Mouse (Mus musculus) cerebellum, postnatal 14 days (tissue): ENCODE data around the gene Phactr4.
"Not testable (repeated sequence)": the region's sequence is repeated elsewhere in the genome, so short reads cannot be mapped to it uniquely, and the experiment has no call there.

Experiments used
- DNase-seq, 2 experiments: peaks; one replicate each; pipeline ENCODE4 v3.0.0; 2021; ENCODE audit warnings: mixed read lengths in 2 of 2

Gene Phactr4

DNA sequence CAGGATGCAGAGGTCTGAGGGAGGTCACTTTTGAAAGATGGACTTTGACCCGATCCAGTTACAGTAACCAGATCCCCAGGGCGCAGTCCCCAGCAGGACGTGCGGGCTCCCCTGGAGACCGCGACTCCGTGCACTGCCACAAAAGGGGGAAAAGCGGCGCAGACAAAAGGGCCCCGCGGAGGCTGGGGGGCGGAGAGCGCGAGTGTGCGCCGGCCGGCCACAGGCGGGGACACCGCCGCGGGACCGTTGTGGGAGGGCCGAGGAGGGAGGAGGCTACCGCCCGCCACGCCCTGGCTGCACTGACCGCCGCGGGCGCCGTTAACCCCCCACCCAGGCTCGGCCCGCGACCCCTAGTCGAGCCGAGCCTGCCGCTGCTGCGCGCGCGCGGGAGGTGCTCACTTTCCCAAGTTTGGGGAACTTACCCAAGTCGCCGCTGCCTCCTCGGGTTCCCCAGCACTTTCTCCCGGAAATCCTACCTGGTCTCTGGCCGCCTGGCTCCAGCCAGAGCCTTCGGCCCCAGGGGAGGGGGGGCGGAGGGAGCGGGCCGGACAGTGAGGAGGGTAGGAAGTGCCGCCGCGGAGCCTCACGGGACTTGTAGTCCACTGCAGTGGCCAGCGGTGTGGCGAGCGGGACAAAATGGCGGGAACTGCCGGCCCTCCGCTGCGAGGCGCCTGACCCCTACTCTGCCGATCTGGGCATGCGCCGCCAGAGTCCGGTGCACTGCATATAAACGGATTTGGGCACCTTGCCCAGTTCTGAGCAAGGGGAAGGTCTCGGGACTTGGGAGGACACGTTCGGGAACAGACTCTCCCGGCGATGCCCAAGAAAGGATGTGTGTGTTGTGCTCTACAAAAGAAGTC lies at the start of gene Phactr4:
TSS of gene Phactr4 (minus strand) at position 567 of the 860 bp plus-strand sequence.
- peak; percentile 93 to 95 for DNase-seq

DNA sequence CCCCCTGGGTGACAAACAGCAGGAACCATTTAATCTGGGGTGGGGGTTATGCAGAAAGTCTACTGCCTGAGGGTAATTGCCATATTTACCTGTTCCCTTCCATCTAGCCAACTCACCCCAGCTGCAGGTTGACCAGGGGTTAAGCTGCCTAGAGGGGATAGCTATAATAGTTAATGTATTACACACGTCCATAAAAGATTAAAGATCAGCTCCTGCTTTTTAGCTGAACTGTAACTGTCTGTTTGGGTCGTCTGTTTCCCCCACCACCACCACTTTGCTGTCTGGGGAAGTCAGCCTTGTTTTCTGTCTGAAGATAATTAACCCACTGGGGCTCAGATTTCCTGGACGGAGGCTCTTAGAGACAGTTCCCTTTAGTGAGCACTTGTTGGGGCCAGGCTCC lies 47.6 kb upstream of the Phactr4 start:
- no peak for DNase-seq

DNA sequence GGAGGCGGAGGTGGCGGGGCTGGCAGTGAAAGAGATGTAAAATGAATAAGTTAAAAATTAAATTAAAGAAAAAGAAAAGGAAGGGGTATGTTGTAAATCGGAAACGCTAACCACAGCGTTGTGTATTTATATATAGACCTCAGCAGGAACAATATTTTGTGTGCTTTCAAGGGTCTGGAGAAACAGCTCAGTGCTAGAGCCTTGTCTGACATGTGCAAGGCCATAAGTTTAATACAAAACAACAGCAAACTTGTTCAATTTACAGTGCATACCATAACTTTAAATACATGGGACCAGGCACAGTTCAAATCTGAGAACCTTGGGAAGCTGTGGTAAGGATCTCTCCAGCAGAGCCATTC lies 41.9 kb upstream of the Phactr4 start:
- no peak for DNase-seq

DNA sequence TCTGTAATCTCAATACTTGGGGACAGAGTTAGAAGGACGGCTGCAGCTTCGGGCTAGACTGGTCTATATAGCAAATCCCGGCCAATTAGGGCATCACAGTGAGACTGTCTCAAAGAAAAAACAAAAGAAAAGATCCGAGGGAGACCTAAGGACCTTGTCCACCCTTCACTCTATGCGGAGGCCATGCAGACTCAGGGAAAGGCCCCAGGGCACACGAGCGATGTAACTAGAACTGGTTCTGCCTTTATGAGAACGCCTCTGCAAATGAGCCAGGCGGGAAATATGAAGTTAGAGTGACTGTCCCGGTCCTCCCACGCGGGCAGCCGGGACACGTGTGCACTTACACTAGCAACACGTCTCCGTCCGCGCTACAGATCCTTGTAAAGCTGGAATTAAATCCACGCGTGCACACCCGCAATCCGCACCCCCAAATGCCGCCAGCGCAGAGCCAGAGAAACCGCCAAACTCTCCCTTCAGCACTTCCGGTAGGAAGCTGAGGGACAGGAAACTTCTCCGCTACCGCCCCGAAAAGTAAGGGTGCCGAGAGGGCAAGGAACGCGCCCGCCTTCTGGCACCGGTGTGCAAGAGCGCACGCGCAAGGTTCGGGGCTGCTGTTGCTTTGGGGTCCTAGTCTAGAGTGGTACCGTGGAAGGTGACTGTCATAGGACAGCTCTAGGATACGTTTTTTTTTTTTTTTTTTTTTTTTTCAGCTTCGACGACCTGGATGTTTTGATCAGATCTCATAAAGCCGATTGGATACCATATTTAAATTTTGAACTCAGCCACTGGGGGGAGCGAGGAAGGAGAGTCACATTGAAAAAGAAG lies 41.4 kb upstream of the Phactr4 start, which contains the start of gene Med18:
TSS of gene Med18 (minus strand) at position 492 of the 825 bp plus-strand sequence.
- peak; percentile 93 to 95 for DNase-seq

DNA sequence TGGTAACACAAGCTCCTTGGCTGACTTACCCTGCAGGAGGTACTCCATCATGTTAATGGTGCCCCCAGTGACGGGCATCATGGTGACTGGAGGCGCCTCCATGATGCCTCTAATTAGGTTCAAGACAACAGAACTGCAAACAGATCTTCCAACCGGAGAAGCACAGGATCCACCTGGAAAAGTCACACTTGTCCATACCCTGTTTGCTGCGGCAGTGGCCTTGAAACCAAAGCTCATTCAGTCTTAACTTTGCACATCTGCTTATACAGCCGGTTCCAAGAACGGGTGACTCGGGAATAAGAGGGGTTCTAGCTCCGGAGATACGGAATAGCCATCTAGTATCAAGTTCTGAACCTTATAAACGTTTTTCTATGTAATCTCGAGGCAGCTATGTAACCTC lies 40.5 kb upstream of the Phactr4 start:
- DNase-seq: peak in 1 of 2 experiments; percentile 6

DNA sequence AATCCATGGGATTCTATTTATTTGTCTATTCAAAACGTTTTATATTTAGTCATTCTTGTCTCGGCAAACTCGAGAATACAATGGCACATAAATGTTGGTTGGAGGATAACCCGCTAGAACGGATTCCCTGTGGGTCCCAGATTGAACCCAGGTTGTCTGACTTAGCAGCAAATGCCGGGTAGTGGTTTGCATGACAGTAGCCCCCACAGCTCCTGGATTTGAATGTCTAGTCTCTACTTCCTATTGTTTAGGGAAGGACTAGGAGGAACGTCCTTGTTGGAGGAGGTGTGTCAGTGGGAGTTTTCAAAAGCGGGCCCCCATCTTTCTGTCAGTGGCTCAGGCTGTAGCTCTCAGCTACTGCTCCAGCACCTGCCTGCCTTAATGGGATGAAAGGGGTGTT lies 37.9 kb upstream of the Phactr4 start:
- DNase-seq: no peak

DNA sequence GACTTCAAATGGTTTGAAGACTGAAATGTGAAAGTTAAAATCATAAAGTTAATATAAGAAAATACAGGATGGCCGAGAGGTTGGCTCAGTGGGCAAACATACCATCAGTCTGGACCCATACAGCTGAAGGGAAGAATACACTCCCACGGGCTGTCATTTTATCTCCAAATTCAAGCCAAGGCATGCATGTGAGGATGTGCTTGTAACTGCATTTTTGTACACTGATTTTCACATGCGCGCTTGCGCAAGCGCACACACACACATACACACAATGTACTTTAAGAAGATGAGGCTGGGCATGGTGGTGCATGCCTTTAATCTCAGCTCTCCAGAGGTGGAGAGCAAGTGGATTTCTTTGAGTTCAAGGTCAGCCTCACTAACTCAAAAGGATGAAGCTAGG lies 33.3 kb upstream of the Phactr4 start:
- DNase-seq: no peak

DNA sequence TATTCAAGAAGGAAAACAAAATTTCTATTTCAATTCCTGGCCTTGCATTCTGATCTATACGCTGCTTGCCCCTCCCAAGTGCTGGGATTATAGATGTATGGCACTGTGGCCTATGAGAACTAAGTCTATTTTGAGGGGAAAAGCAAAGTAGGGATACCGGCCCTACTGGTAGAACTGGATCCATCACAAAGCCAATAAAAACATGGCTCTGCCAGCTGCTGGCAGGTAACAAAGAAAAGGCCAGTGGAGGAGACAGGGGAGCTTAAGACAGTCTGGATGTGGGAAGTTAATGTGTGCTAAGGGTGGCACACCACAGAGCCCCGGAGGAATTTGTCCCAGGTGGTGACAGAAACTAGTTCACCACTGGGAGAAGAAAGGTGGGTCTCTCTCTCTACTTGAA lies 32.9 kb upstream of the Phactr4 start:
- no peak for DNase-seq

DNA sequence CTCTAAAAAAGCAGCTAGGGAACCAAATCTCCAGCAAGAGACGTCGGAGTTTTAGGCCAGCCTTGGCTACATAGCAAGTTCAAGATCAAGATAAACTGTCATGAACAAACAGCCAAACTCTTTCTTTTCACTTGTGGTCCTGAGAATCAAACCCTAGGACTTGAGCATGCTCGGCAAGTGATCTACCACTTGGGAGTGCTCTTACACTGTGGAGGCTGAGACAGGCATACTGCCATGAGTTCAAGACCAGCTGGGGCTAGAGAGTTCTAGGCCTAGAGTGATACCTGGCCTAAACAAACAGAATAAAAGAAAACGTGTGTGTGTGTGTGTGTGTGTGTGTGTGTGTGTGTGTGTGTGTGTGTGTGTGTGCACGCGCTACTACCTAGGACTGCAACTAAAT lies 31.9 kb upstream of the Phactr4 start:
- no peak for DNase-seq

DNA sequence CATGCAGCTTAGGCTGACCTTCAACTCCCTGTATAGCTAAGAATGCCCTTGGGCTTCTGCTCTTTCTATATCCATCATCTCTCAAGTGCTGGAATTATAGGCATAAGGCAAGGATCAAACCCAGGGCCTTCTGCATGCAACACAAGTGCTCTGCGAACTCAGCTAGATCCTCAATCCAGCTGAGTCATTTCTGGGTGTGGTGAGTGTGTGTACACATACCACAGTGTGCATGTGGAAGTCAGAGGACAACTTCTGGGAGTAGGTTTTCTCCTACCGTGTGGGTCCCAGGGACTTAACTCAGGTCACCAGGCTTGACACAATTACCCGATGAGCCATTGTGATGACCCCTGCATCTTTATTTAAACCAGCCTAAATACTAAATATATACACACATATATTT lies 27.5 kb upstream of the Phactr4 start:
- DNase-seq: no peak

DNA sequence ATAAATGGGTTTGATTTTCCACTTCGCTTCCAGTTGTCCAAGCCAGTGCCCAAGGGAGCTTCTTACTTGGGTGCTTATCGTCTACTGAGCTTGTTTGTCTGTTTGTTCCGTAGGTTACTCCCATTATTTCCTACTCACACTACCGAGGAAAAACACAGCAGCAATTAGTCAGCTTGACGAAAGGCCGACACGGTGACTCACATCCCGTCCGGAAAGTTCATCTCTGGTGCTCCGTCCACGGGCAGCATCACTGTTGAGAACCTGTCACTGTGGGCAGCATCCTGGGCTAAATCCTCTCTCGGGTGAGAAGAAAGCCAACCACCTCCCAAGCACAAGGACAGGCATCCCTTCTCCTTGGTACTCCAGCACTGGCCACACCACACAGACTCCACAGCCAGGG lies 23.8 kb upstream of the Phactr4 start:
- DNase-seq: no peak

DNA sequence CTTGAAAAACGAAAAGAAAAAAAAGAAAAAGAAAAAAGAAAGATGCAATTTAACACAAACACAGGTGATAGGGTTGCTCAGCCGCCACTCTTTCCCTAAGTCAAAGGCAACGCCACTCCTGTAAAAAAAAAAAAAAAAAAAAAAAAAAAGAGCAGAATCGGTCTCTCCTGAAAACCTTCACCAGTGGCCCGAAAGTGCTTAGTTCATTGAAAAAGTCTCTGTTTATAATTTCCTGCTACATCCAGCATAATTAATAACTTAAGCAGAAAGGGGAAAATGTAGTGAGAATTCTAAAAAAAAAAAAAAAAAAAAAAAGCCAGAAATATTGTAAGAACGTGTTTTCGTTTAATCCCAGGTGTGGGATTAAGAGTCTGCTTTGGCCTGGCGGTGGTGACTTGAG lies 22.2 kb upstream of the Phactr4 start:
- no peak for DNase-seq

DNA sequence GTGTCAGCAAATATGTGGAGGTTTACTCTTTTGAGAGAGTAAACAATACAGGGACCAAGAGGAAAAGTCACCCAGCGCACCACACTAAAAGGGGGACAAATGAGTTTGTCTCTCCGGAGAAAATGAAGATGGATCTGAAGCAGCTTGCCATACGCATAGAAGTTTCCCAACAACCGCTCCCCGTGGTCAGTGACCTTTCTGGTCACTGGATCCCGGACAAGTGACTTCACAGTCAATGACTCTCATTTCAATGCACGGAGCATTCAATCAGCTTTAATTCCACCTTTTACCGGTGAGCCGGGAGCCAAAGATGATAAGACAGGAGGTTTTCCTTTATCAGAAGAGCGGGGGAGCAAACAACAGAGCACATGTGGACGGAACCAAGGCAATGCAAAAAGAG lies 15.6 kb upstream of the Phactr4 start:
- no peak for DNase-seq

DNA sequence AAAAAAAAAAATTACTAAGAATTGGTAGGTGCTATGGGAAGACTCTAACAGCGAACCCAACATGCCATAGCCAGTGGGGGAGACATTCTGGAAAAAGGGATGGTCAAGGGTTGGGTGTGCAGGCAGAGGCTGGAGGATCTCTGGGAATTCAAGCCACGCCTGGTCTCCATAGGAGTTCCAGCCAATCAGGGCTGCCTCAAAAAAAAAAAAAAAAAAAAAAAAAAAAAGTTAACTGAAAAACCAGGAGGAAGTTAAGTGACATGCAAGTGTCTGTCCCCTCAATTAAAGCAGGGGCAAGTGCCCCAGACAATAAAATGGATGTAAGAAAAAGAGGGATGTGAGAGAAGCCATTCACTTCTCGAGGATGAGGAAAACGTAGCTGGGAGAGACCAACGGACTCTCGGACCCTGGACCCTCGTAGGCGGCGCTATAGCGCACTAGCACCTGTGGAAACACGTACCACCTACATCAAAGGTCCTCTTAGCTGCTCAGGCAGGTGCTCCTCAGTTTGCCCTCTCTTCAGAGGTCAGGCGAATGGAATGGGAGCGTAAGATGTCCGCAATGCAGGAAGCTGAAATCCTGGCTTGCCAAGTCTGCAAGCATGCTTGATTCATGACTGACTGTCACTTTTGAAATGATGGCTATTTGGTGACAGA lies 10.6 kb upstream of the Phactr4 start:
- no peak for DNase-seq

DNA sequence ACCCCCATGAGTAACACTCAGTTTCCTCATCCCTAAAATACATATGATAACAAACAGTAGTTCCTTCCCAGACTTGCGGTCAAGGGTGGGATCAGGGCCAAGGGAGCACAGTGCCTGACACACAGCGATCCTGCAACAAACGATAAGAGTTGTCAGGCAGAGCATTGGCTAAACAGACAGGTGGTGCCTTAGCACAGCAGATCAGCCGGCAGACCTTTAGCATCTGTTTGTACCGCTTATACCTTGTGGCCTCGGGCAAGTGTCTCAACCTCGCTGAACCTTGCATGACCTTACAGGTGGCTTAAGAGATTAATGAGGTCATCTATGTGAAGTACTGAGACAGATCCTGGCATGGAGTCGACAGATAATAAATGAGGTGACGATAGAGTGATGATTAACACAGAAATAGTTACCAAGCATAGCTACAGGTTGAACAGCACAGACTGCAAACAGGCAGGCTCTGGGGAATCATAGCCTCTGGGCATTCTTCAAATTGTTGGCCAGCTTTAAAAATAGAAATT lies 5.8 kb upstream of the Phactr4 start:
- no peak for DNase-seq

DNA sequence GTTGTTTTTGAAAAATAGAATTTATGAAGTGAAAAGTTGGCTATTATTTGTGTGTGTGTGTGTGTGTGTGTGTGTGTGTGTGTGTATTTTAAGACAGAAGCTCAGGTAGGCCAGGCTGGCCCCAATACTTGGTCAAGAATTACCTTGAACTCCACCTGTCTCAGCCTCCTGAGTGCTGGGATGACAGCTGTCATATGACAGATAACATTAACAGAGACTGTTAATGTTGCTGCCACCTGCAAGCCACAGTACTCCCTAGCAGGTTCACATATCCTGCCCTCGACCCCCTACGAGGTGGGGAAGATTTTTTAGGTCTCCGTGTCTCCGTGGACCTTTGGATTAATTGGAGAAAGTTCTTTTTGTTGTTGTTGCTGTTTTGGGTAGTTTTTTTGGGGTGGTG lies 5.2 kb upstream of the Phactr4 start:
- DNase-seq: no peak

DNA sequence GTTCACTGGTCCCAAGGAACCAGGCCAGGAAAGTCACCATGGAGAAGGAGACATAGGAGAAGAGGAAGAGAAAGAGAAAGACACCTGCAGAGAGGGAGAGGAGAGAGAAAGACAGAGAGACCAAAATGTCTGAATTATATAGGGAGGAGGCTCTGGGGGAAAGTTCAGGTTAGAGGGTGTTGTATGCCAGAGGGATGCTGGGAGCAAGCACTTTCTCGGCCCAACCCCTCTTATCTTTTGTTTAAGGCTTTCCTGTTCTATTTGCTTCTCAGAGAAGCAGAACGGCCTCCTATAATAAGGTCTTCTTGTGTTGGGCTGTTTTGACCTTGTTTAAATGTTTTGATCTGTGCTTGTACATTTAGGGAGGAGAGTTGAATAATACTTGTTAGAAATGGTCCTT lies 3.7 kb upstream of the Phactr4 start:
- no peak for DNase-seq

DNA sequence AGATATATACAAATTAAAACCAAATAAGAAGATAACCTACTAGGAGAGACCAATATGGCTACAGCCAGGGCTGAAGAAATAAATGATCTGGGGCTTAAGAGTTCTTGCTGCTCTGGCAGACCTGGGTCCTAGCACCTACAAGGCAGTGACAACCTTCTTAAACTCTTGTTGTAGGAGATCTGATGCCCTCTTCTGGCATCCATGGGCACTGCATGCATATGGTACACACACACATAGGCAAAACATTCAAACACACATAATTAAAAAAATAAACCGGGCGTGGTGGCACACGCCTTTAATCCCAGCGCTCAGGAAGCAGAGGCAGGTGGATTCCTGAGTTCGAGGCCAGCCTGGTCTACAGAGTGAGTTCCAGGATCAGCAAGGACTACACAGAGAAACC lies 2.5 kb upstream of the Phactr4 start:
- peak in 1 of 2 experiments; percentile 34 for DNase-seq

DNA sequence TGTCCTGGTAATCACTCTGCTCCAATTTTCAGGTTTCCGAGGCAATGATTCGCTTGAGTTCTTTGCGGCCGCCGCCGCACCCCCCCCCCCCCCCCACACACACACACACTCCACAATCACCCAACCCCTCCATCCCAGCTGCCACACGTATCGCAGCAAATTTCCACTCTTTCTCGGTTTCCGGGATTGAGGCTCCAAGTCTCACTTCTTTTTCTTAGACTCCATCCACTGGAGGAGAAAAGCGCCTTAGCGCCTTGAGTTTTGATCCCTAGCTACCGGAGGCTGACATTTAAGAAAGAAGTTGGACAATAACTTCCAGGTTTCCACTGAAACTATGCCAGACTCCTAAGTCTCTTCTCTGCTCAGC lies 750 bp downstream of the Phactr4 start:
- peak in 1 of 2 experiments; percentile 9 for DNase-seq

DNA sequence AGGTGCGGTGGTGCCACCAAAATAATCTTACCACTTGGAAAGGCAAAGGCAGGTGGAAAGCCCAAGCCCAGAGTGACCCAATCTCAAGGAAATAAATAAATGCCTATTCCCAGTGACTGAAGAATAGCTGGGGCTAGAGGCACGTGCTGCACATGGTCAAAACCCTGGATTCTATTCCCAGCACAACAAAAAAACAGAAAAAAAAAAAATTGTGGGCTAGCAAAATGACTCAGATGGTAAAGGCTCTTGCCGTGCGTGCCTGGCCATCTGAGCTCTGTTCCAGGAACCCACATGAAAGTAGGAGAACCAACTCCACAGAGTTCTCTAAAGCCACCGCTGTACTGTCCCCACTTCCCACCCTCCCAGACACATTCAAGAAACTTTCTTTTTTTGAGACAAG lies 1.8 kb downstream of the Phactr4 start:
- no peak for DNase-seq

DNA sequence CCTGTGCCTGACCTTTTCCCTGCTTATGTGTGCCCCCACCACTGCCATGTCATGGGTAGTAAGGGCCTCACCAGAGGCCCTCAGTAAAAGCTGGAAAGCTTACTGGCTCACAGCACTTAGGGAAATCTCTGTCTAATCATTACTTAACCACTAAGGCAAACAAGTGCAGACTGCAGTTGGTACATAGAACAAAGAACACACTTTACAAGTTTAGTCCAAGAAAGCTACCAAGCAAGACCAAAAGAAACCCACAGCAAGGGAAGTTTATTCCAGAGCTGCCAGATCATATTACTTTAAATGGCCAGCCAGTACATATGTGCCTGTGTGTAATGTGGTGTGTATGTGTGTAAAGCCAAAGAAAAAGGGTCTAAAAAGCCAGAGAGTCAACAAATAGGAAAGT lies 6.3 kb downstream of the Phactr4 start:
- no peak for DNase-seq

DNA sequence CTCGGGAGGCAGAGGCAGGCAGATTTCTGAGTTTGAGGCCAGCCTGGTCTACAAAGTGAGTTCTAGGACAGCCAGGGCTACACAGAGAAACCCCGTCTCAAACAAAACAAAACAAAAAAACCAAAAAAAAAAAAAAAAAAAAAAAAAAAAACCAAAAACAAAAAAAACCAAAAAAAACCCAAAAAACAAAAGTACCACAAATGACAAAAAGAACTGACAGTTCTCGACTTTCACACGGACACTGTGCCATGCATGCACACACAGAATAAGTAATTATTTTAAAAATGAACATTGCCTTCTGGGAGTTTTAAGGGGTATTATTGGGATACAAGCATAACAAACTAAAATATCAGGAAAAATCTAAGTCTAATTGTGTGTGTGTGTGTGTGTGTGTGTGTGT lies 9.0 kb downstream of the Phactr4 start:
- DNase-seq: not testable (repeated sequence)
